Mouse (Mus musculus): ENCODE measurements around the gene Gimap4.

The Gimap4 gene

GRCm38 (mm10) chr6:48684319-48684718, at the start of gene Gimap4:
Gimap4 (plus strand) TSS chr6:48684549.
- DNase-seq, result no peak

- DNase-seq, result no peak
Measured at GRCm38 (mm10) chr6:48635105-48635504, 49.2 kb upstream of the Gimap4 start.

GRCm38 (mm10) chr6:48636515-48636914, 47.8 kb upstream of the Gimap4 start:
- peak; percentile 43 for DNase-seq

DNA sequence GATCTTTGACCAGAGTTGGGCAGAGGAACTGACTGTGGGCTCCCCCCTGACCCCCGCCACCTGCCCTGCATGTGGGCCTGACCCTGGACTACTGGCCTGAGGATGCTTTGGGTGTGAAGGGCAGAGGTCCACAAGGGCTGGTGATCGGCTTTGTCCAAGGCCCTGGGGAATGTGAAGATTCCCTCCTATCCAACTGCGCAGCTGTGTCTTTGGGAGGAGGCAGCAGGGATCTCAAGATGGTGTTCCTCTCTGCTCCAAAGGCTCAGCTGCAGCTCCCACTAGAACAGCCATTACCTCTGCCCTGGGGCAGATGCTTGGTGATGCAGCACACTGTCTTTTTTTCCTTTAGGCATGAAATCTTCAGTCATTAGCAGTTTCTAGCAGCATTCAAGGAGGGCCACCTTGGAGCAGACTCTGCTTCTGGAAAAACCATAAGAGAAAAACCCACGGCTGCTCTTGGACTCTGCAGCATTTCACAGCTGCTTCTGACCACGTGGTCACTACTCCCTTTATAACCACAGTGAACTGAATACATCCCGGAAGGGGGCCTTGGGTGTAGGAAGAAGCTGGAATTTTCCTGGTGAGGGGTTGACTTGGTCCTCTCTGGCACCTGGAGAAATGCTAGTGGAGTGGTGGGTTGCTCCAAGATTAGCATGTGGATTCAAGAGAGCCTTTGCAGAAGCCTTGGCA, 46.4 kb upstream of the Gimap4 start:
- no peak for DNase-seq

GRCm38 (mm10) chr6:48638553-48638952, 45.8 kb upstream of the Gimap4 start:
- no peak for DNase-seq

GRCm38 (mm10) chr6:48641391-48641790, 43.0 kb upstream of the Gimap4 start:
- DNase-seq, result no peak

DNA sequence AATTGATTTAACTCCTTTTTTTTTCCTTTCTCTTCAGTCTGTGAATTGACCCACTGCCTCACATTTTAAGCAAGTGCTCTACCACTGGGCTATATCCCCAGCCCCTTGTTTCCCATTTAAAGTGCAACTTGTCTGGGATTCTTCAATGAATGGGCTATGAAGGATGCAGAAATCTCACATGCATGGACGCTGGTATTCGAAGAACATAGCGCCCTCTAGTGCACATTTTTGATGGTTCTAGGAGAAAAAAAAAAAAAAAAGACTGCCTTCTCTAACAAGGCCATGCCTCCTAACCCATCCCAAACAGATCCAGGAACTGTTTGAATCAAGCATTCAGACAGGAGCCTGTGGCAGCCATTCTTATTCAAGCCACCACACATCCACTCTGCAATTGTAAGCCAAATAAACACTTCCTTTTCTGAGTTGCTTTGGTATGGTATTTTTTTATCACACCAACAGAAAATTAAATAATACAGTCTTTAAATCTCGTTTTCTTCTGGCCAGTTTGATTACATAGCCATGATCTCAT, 41.5 kb upstream of the Gimap4 start:
- DNase-seq, result peak; percentile 89

GRCm38 (mm10) chr6:48645660-48646308, 38.6 kb upstream of the Gimap4 start:
- DNase-seq, result peak; percentile 79

DNA sequence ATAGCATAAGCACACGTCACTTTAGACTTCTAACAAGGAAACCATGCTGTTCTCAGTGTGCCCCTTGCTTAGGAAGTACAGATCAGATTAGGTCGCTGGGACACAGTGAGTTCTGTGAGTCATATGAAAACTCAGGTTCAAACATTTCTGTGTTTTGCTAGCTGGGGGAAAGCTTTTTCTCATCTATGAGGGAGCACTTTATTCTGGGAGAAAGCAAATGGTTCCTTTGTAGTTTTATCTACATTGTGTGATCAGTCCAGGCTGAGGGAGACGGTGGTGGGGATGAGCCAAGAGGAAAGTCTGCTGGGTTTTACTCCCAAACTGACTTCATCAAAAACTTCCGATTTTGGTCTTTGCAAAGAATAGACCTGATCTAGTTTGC, 38.0 kb upstream of the Gimap4 start:
- DNase-seq, result no peak

GRCm38 (mm10) chr6:48646995-48647394, 37.4 kb upstream of the Gimap4 start, which contains the start of gene Gimap8:
Gimap8 (plus strand) TSS chr6:48647234.
- DNase-seq, result peak; percentile 44

GRCm38 (mm10) chr6:48647611-48648010, 36.7 kb upstream of the Gimap4 start:
- no peak for DNase-seq

DNA sequence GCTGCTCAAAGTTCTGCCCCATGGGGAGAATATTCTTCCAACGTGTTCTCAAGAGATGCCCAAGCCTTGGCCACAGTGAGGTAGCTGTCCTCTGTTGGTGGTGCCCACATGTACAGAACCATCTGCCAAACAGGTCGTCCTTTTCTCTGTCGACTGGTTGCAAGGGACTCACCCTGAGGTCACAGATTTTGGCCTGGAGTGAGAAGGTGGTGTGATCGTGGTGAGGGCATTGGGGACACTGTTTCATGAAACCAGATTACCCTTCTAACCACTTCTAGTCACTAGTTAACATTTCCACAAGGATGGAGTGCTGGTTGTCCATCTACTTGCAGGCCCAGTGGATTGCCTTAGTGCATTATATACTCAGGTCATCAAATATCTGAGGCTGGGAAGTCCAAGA, 35.6 kb upstream of the Gimap4 start:
- no peak for DNase-seq

- DNase-seq, result no peak
Measured at GRCm38 (mm10) chr6:48650041-48650440, 34.3 kb upstream of the Gimap4 start.

GRCm38 (mm10) chr6:48658721-48659120, 25.6 kb upstream of the Gimap4 start:
- DNase-seq, result no peak

- DNase-seq, result no peak
Measured at GRCm38 (mm10) chr6:48664750-48665149, 19.6 kb upstream of the Gimap4 start.

DNA sequence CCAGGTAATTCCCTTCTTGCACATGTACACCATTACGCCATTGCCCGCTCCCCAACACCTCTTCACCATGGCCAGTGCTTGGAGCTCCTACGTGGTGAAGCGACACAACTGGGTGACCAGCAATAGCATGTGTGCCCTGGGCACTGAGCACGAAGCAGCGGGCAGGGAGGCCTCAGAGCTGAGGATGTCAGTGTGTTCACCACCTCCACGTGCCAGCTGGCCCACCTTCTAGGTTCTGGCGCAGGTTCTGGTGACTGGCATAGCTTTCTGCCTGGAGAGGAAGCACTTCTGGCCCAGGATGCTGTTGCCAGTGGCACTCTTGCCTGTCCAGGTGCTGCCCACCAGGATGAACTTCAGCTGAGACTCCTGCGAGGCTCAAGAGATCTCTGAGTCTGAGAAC, 18.9 kb upstream of the Gimap4 start:
- no peak for DNase-seq

GRCm38 (mm10) chr6:48666159-48666586, 18.2 kb upstream of the Gimap4 start:
- DNase-seq, result no peak

DNA sequence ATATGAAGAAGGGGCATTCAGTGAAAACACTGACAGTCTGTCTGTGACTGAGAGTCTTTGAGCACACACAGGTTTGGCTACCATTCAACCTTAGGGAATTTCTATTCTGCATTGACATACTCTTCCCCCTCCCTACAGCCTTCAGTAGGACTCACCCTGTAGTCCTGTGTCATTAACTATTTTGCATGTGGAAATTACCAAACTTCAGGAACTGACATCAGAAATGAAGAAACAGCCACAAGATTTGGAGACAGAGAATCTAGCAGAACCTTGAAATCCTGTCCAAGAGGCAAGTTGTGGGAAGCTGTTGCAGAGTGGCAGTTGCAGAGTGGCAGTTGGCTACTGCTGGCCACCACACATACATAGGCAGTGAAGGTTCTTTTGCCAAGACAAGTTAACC, 16.3 kb upstream of the Gimap4 start:
- DNase-seq, result no peak

GRCm38 (mm10) chr6:48669446-48669969, 14.8 kb upstream of the Gimap4 start:
- no peak for DNase-seq

GRCm38 (mm10) chr6:48674291-48675058, 9.9 kb upstream of the Gimap4 start:
- DNase-seq, result no peak

DNA sequence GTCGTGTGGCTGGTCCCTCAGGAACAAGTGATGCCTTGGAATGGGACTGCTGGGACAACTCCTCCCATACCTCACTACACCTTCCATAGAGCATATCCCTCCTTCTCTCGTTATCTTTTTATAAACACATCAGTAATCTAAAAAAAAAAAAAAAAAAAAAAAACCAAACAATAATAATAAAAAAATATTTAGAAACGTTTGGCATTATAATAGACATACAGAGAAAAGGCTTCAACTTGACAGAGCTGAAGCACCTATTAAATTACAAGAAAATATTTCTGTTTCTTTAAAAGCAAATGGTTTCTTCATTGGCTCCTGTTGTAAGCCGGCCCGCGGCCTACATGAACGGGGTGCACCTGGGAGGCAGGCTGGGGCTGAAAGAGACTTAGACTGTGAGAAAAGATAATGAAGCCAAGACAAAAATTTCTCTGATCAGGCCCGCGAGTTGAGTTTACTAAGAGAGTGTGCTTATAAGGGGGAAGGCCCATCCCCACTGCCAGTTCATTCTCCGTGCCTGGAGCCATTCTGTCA, 8.9 kb upstream of the Gimap4 start:
- DNase-seq, result no peak

- DNase-seq, result peak; percentile 4
Measured at GRCm38 (mm10) chr6:48675931-48676859, 8.2 kb upstream of the Gimap4 start, which contains the start of gene Gimap9. Gimap9 (plus strand) TSS chr6:48676129.
